Mouse (Mus musculus): Measurements from ENCODE around the gene Olfr1260.

The Olfr1260 gene

DNA sequence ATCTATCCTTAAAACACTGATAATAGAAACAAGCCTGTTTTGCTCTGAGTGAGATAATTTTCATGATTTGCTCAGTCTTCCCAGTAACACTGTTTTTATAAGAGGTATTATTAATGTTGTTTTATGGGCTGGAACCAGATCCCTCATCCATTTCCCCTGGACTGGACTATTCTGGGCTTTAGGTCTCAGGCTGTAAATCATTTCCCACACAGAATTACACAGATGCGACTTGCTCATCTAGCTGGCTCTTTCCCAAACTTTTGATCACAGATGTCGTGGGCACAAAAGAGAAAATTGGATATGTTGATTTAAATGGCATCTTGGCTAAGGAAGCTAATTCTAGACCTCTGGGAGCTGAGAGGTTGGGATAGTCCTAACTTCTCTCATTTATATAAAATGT lies at the start of gene Olfr1260:
Gene Olfr1260, plus strand, starts transcription at position 157 of the 400 bp plus-strand sequence.
- DNase-seq (ENCODE audit: low read depth, low spot score), result no peak

DNA sequence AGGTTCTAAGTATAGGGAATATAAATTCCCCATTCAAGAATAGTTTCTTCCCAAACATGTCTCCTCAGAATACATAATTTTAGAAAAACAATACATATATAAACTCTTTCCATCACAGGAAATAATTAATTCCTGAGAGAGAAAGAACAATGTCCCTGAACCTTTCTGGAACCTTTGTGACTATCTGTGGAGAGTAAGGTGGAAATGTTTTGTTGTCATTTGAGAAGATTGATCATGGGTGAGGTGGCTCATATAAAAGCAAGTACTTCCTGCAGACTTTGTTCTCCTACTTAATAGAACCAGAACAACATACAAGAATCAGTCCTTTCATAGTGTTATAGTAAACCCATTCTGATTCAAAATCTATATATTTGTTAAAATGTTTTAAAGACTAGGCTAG lies 47.1 kb upstream of the Olfr1260 start, which contains the start of gene Olfr1258:
Gene Olfr1258, plus strand, starts transcription at position 301 of the 400 bp plus-strand sequence.
- no peak for DNase-seq (ENCODE audit: low read depth, low spot score)

DNA sequence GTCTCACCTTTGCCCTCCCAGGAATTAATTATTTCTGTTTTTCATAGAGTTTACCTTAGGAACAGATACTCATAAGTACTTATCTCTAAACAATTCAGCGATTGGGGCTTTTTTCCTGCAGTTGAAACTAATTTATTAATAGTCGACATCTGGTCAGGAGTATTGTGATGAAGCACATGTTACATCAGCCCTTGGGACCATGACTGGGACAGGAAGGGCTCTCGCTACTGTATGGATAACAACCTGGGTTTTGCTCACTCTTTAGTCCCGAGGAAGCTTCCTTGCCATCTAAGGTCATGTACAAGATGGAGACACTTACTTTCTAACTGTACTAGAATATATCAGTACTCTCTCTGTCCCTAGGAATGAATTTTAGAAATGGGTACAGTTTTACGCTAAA lies 25.6 kb upstream of the Olfr1260 start, which contains the start of gene Olfr1259:
Gene Olfr1259, minus strand, starts transcription at position 101 of the 400 bp plus-strand sequence.
- DNase-seq (ENCODE audit: low read depth, low spot score), result no peak

DNA sequence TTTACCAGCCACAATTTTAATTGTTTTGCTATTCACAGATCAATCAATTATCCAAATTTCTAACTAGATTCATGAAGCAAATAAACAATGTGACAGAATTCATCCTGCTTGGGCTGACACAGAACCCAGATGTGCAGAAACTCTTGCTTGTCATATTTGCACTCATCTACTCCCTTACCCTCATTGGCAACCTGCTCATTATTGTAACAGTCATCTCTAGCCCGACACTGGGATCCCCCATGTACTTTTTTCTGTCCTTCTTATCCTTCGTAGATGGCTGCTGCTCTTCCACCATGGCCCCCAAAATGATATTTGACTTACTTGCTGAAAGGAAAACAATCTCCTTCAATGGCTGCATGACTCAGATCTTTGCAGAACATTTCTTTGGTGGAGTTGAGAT lies 3.6 kb downstream of the Olfr1260 start:
- DNase-seq (ENCODE audit: low read depth, low spot score), result no peak

DNA sequence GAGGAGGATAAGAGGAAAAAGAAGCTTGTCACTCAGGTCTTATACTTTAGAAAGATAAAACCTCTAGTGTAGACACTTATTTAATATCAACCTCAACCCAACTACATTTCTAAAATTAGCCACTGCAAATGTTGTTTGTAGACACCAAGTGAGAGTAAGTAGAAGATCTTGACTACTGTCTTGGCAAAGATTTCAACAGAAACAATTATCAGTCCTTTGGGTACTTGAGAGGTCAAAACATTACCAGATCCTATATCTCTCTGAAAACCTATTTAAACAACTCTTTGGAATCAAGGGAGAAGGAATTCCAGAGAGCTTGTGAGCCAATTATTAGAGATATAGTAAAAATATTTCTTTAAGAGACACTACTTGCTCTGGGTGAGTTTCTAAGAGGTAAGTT lies 16.8 kb downstream of the Olfr1260 start, which contains the start of gene Olfr1261:
Gene Olfr1261, plus strand, starts transcription at position 301 of the 400 bp plus-strand sequence.
- no peak for DNase-seq (ENCODE audit: low read depth, low spot score)

DNA sequence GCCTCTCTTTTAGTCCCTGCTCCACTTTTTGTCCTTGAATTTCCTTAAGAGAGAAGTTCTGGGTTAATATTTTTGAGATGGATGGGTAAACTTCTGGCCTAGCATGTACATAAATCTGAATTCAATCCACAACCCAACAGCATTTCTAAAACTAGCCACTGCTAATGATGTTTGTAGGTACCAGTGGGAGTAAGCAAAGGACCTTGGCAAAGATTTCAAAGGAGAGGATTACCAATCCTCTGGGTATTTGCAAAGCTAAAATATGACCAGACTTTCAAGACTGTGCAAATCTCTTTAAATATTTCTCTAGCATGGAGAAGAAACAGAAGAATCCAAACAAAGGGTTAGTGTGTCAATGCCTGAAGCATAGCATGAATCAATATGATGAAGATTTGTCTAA lies 25.7 kb downstream of the Olfr1260 start, which contains the start of gene Olfr1262:
Gene Olfr1262, plus strand, starts transcription at position 301 of the 400 bp plus-strand sequence.
- no peak for DNase-seq (ENCODE audit: low read depth, low spot score)

DNA sequence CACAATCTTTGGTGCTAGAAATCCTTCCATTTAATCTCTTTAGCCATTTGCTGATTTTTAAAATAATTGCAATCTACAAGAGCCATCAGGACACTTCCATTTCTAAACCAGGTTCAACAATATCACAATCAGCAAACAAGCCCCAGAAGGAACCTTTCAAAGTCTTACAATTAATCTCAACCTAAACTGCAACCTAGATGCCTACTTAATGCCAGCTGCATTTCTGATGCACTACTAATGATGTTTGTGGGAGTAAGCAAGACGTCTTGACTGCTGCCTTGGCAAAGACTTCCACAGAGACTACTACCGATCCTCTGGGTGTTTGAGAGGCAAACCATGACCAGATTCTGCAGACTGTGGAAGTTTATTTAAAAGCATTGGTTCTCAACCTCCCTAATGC lies 37.7 kb downstream of the Olfr1260 start, which contains the start of gene Olfr1263:
Gene Olfr1263, plus strand, starts transcription at position 301 of the 400 bp plus-strand sequence.
- no peak for DNase-seq (ENCODE audit: low read depth, low spot score)

DNA sequence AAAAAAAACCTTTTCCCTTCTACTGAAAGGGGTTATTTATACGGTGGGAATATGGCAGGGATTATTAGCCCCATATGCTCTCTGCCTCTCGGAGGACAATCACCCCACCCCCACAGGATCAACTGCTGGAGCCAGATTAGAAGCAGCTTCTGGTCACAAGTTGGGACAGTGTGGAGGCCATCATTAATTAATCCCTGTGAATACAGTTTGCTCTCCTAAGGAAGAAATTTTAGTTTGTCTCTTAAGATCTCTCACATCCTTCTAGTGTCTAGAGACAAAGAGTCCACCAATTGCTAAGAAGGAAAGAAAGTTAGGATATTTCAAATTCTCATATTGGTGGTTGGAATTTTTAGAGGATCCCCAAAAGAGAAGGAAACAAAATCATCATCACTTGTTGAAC lies 51.3 kb downstream of the Olfr1260 start, which contains the start of gene Olfr1264:
Gene Olfr1264, minus strand, starts transcription at position 101 of the 400 bp plus-strand sequence.
- DNase-seq (ENCODE audit: low read depth, low spot score), result no peak

All from embryo, embryonic 11.5 days (tissue).